Mouse (Mus musculus) bone marrow macrophage, adult 2 months (primary cell): ENCODE measurements at regions not wholly inside any gene's neighbourhood (a gene's known extent, or its start where the extent isn't known, plus 50 kb on each side); places are given as distances from the start of the nearest gene placed in this dataset.

Source experiments
- CTCF ChIP-seq: IDR thresholded peaks from 2 replicates; pipeline ENCODE4 v1.5.1; 2012; ENCODE audit warnings: low read depth, mild to moderate bottlenecking, low read length, moderate library complexity
- POLR2A ChIP-seq: IDR thresholded peaks from 2 replicates; pipeline ENCODE4 v1.6.1; 2012; ENCODE audit warnings: mild to moderate bottlenecking, low read depth, low read length, borderline replicate concordance

DNA sequence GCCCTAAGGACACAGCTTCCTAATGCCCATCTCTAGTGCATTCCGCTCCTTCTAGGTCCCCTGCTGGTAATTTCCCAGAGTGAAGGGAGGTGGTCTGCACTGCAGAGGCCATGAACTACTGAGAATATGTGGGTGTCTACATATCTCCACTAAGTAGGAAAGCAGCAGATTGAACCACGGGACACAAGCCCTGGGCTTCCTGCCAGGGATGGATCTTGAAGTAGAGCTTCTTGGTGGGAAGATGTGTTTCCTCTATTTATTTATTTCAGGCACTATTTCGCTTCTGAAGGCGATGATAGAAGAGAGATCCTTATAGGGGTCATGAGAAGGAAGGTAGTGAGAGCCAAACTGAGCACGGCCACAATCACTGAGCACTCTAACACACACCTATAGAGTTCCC lies 91.7 kb upstream of the Vps8 start:
- TF ChIP-seq POLR2A (no peak), CTCF (no peak)
